Mouse (Mus musculus): ENCODE results near the gene Tubgcp3.

- TF ChIP-seq CTCF (IDR thresholded peaks at IDR 0.05; ENCODE audit: low read depth) (peak; percentile 88), EP300 (optimal IDR thresholded peaks at IDR 0.05) (no peak)
Measured at GRCm38 (mm10) chr8:12564307-12564706, 107.7 kb downstream of the Tubgcp3 start.
